In genomic region chr17:66106601-66107267, GRCm38 (mm10) we compare ENCODE assay signal across 8 mouse cellular contexts. TPM values are rescaled to one million over a fixed set of nuclear protein-coding genes. Genes with fewer than 3 reads are reported as not detected.
DNase-seq lines count a peak whose midpoint lies in the region; ATAC-seq and TF ChIP-seq lines count a peak whose summit lies in the region.

No protein-coding gene starts in this region.

- no peaks in the 10 kb centered on the region for H3K4me1 ChIP-seq in forebrain, postnatal 0 days (ENCODE audit: insufficient read depth)
- peaks cover 5% of the 10 kb centered on the region; the same call in 1 of the 2 replicates for H3K4me1 ChIP-seq in forebrain, embryonic 12.5 days
- H3K4me1 ChIP-seq in hindbrain, postnatal 0 days (ENCODE audit: insufficient read depth, low read length), result no peaks in the 10 kb centered on the region

- ATAC-seq in forebrain, postnatal 0 days, result no peak
- ATAC-seq in forebrain, embryonic 12.5 days (ENCODE audit: low FRiP score), result no peak
- no peak; the same call in 1 of the 2 replicates for ATAC-seq in hindbrain, postnatal 0 days

- H3K9ac ChIP-seq in forebrain, postnatal 0 days, result no peak overlapping the region
- H3K9ac ChIP-seq in forebrain, embryonic 12.5 days, result no peak overlapping the region
- H3K9ac ChIP-seq in hindbrain, postnatal 0 days (replicated peaks; ENCODE audit: low read length), result no peak overlapping the region

- 53% methylated on average over 10 of the region's 10 CpGs for WGBS in forebrain, postnatal 0 days
- WGBS in forebrain, embryonic 12.5 days, result 55% methylated on average over 10 of the region's 10 CpGs
- WGBS in hindbrain, postnatal 0 days, result 60% methylated on average over 10 of the region's 10 CpGs

- peak; percentile 78 for TF ChIP-seq CTCF in forebrain, postnatal 0 days (IDR thresholded peaks at IDR 0.05; ENCODE audit: low read depth)
- peak; percentile 85 for TF ChIP-seq CTCF in hindbrain, postnatal 0 days (IDR thresholded peaks at IDR 0.05; ENCODE audit: low read depth)

- H3K4me3 ChIP-seq in forebrain, postnatal 0 days (ENCODE audit: low read depth, low read length), result no peak overlapping the region
- H3K4me3 ChIP-seq in forebrain, embryonic 12.5 days (replicated peaks), result no peak overlapping the region
- no peak overlapping the region for H3K4me3 ChIP-seq in hindbrain, postnatal 0 days (ENCODE audit: low read length)

- H3K4me2 ChIP-seq in forebrain, postnatal 0 days (ENCODE audit: low read depth), result no peak overlapping the region
- no peak overlapping the region for H3K4me2 ChIP-seq in forebrain, embryonic 12.5 days
- H3K4me2 ChIP-seq in hindbrain, postnatal 0 days (ENCODE audit: low read depth, low read length), result no peak overlapping the region

- H3K27ac ChIP-seq in forebrain, postnatal 0 days (ENCODE audit: low read depth, low read length), result no peak overlapping the region
- H3K27ac ChIP-seq in forebrain, embryonic 12.5 days, result no peak overlapping the region
- H3K27ac ChIP-seq in hindbrain, postnatal 0 days, result no peak overlapping the region

- H3K9me3 ChIP-seq in forebrain, postnatal 0 days (ENCODE audit: low read length), result no peaks in the 10 kb centered on the region
- no peaks in the 10 kb centered on the region for H3K9me3 ChIP-seq in forebrain, embryonic 12.5 days
- H3K9me3 ChIP-seq in hindbrain, postnatal 0 days (ENCODE audit: low read length), result no peaks in the 10 kb centered on the region

- DNase-seq in forebrain, postnatal 0 days, result peak; percentile 74
- DNase-seq in urinary bladder, postnatal 25 days (ENCODE audit: low spot score), result peak; percentile 70
- DNase-seq in urinary bladder, postnatal 4 days (ENCODE audit: low spot score in 2 of 2), result no peak
- DNase-seq in embryo, embryonic 11 days, result peak; percentile 89
- DNase-seq in hindbrain, postnatal 0 days (ENCODE audit: low spot score), result peak; percentile 85
- DNase-seq in lung, postnatal 14 days, result peak; percentile 82
- peak; percentile 56 to 67 for DNase-seq in spleen, postnatal 36 days (ENCODE audit: low spot score in 2 of 2)

- H3K36me3 ChIP-seq in forebrain, postnatal 0 days (ENCODE audit: insufficient read depth), result no peaks in the 10 kb centered on the region
- H3K36me3 ChIP-seq in forebrain, embryonic 12.5 days (replicated peaks), result no peaks in the 10 kb centered on the region
- no peaks in the 10 kb centered on the region for H3K36me3 ChIP-seq in hindbrain, postnatal 0 days (ENCODE audit: insufficient read depth, low read length)

- H3K27me3 ChIP-seq in forebrain, postnatal 0 days (ENCODE audit: insufficient read depth, low read length), result no peaks in the 10 kb centered on the region
- no peaks in the 10 kb centered on the region for H3K27me3 ChIP-seq in forebrain, embryonic 12.5 days
- no peaks in the 10 kb centered on the region for H3K27me3 ChIP-seq in hindbrain, postnatal 0 days (ENCODE audit: insufficient read depth, low read length)

RNA-seq across cellular contexts. Expression of gene Washc1, which starts 4.6 kb away (rescaled TPM):
- total RNA-seq in forebrain, postnatal 0 days (2014; rRNA removed), result 53.0 and 54.6 TPM in 2 replicates
- polyA plus RNA-seq in forebrain, postnatal 0 days (2015; fragmentation: Nextera tagmentation; extraction: Ambion mirVana), result 38.9 and 42.0 TPM in 2 replicates
- 34.8 and 35.2 TPM in 2 replicates for polyA plus RNA-seq in forebrain, embryonic 12.5 days (2016; fragmentation: Nextera tagmentation; extraction: Ambion mirVana)
- total RNA-seq in hindbrain, postnatal 0 days (2014; rRNA removed), result 60.9 and 61.5 TPM in 2 replicates
- 41.4 and 41.9 TPM in 2 replicates for polyA plus RNA-seq in hindbrain, postnatal 0 days (2015; fragmentation: Nextera tagmentation; extraction: Ambion mirVana)

RNA-seq across cellular contexts. Expression of gene Ndufv2, which starts 5.4 kb away (rescaled TPM):
- total RNA-seq in forebrain, postnatal 0 days (2014; rRNA removed), result 143 and 190 TPM in 2 replicates
- 432 and 524 TPM in 2 replicates for polyA plus RNA-seq in forebrain, postnatal 0 days (2015; fragmentation: Nextera tagmentation; extraction: Ambion mirVana)
- 272 and 275 TPM in 2 replicates for polyA plus RNA-seq in forebrain, embryonic 12.5 days (2016; fragmentation: Nextera tagmentation; extraction: Ambion mirVana)
- 73.4 and 73.6 TPM in 2 replicates for total RNA-seq in hindbrain, postnatal 0 days (2014; rRNA removed)
- 481 and 484 TPM in 2 replicates for polyA plus RNA-seq in hindbrain, postnatal 0 days (2015; fragmentation: Nextera tagmentation; extraction: Ambion mirVana)

RNA-seq across cellular contexts. Expression of gene Ddx11, which starts 16.6 kb away (rescaled TPM):
- total RNA-seq in forebrain, postnatal 0 days (2014; rRNA removed), result 5.6 and 5.7 TPM in 2 replicates
- polyA plus RNA-seq in forebrain, postnatal 0 days (2015; fragmentation: Nextera tagmentation; extraction: Ambion mirVana), result 1.4 and 2.3 TPM in 2 replicates
- 25.0 and 30.2 TPM in 2 replicates for polyA plus RNA-seq in forebrain, embryonic 12.5 days (2016; fragmentation: Nextera tagmentation; extraction: Ambion mirVana)
- total RNA-seq in hindbrain, postnatal 0 days (2014; rRNA removed), result 12.4 and 13.9 TPM in 2 replicates
- 4.0 and 5.0 TPM in 2 replicates for polyA plus RNA-seq in hindbrain, postnatal 0 days (2015; fragmentation: Nextera tagmentation; extraction: Ambion mirVana)

RNA-seq across cellular contexts. Expression of gene Ankrd12, which starts 29.8 kb away (rescaled TPM):
- total RNA-seq in forebrain, postnatal 0 days (2014; rRNA removed), result 74.7 and 80.1 TPM in 2 replicates
- 147 and 207 TPM in 2 replicates for polyA plus RNA-seq in forebrain, postnatal 0 days (2015; fragmentation: Nextera tagmentation; extraction: Ambion mirVana)
- polyA plus RNA-seq in forebrain, embryonic 12.5 days (2016; fragmentation: Nextera tagmentation; extraction: Ambion mirVana), result 48.0 and 52.9 TPM in 2 replicates
- 37.2 and 41.5 TPM in 2 replicates for total RNA-seq in hindbrain, postnatal 0 days (2014; rRNA removed)
- polyA plus RNA-seq in hindbrain, postnatal 0 days (2015; fragmentation: Nextera tagmentation; extraction: Ambion mirVana), result 171 and 173 TPM in 2 replicates

Comparison
In these comparisons a context has a peak if more than half of its experiments do, and no peak if none do; other contexts are left out.
1. DNase-seq: peak in forebrain, postnatal 0 days (single experiment), urinary bladder, postnatal 25 days (single experiment), embryo, embryonic 11 days (single experiment), hindbrain, postnatal 0 days (single experiment), lung, postnatal 14 days (single experiment) and spleen, postnatal 36 days (2 of 2); none in urinary bladder, postnatal 4 days (0 of 2).